Mouse (Mus musculus) intestine, embryonic 14.5 days (tissue): ENCODE measurements around the gene Defb30. TPM values are rescaled to one million over a fixed set of nuclear protein-coding genes. Genes with fewer than 3 reads are reported as not detected.

ENCODE experiments used
- ATAC-seq: fragments of 200-750 bp; cut with Nextera tagmentation; replicated peaks from 2 replicates; pipeline ENCODE4 v1.8.0; 2017; ENCODE audit warnings: low read depth, moderate number of reproducible peaks, moderate TSS enrichment, moderate library complexity; ENCODE audit not compliant: low FRiP score, low TSS enrichment
- DNase-seq: peaks from one replicate; pipeline ENCODE4 v3.0.0-alpha.2; 2018; ENCODE audit warnings: low spot score
- H3K27ac ChIP-seq: fragments of 300-500 bp; sonication (generic); 2 replicates; pipeline ENCODE4 v1.5.1; 2014; ENCODE audit warnings: low read depth, mild to moderate bottlenecking, control low read depth
- H3K27me3 ChIP-seq: fragments of 300-500 bp; sonication (generic); replicated peaks from 2 replicates; pipeline ENCODE4 v1.6.1; 2014; ENCODE audit warnings: low read length, control low read depth; ENCODE audit not compliant: control insufficient read depth, insufficient read depth
- H3K36me3 ChIP-seq: fragments of 300-500 bp; sonication (generic); 2 replicates; pipeline ENCODE4 v1.6.1; 2014; ENCODE audit warnings: low read length, control low read depth; ENCODE audit not compliant: control insufficient read depth, insufficient read depth
- H3K4me1 ChIP-seq: fragments of 300-500 bp; sonication (generic); replicated peaks from 2 replicates; pipeline ENCODE4 v1.6.1; 2014; ENCODE audit warnings: low read length, control low read depth, mixed read lengths; ENCODE audit not compliant: control insufficient read depth, insufficient read depth
- H3K4me2 ChIP-seq: fragments of 300-500 bp; sonication (generic); 2 replicates; pipeline ENCODE4 v1.6.1; 2014; ENCODE audit warnings: low read length
- H3K4me3 ChIP-seq: fragments of 300-500 bp; sonication (generic); 2 replicates; pipeline ENCODE4 v1.5.1; 2014; ENCODE audit warnings: low read depth, low read length, control low read depth, mixed read lengths
- H3K9ac ChIP-seq: fragments of 300-500 bp; sonication (generic); 2 replicates; pipeline ENCODE4 v1.6.1; 2014; ENCODE audit warnings: mild to moderate bottlenecking, low read length
- H3K9me3 ChIP-seq: fragments of 300-500 bp; sonication (generic); 2 replicates; pipeline ENCODE4 v1.6.1; 2016; ENCODE audit warnings: low read length, control low read depth; ENCODE audit not compliant: control insufficient read depth
- WGBS: fragments of 180-500 bp; shearing (Covaris S2); extraction: QIAGEN DNeasy Blood & Tissue Kit; methylation state at CpG from one replicate; pipeline ENCODE4 v1.1.7; 2014; 5-methylcytosine and 5-hydroxymethylcytosine counted together
- polyA plus RNA-seq: library from polyadenylated mRNA; unstranded; fragments of >200 nt; fragmentation: Nextera tagmentation; extraction: Ambion mirVana; gene quantifications from 2 replicates; pipeline ENCODE4 v1.2.1, GENCODE M21; 2014

Gene Defb30
- polyA plus RNA-seq, 1 experiment from 2014 or later, result not detected

GRCm38 (mm10) chr14:62984410-62984809, 65.3 kb downstream of the Defb30 start, which contains the start of gene Defb48:
Gene Defb48 (minus strand): TSS chr14:62984510.
- Histone ChIP-seq H3K27ac (no peak within 1 kb of the TSS), H3K27me3 (no peaks in the 10 kb centered on the region), H3K4me3 (no peak within 1 kb of the TSS), H3K4me2 (no peak within 1 kb of the TSS), H3K9ac (no peak within 1 kb of the TSS), H3K36me3 (no peaks in the 10 kb centered on the region), H3K9me3 (no peaks in the 10 kb centered on the region), H3K4me1 (no peaks in the 10 kb centered on the region)
- 68% methylated on average over 1 of the region's 1 CpGs for WGBS
- ATAC-seq, result no peak
- DNase-seq, result no peak

Other genes starting within 250 kb of the Defb30 start
- gene Wdfy2, start 212.3 kb downstream of the Defb30 start, polyA plus RNA-seq, result 7.4 and 7.6 TPM in 2 replicates
- not detected in 2 replicates for gene Defb48, start 65.5 kb downstream of the Defb30 start, polyA plus RNA-seq
- not detected in 2 replicates for gene Defb47, start 51.9 kb downstream of the Defb30 start, polyA plus RNA-seq
- gene Defb43, start 38.2 kb downstream of the Defb30 start, polyA plus RNA-seq, result not detected in 2 replicates
- gene Defb42, start 3.0 kb downstream of the Defb30 start, polyA plus RNA-seq, result 0.37 and 0.89 TPM in 2 replicates